Mouse (Mus musculus): ENCODE measurements at regions not wholly inside any gene's neighbourhood (a gene's known extent, or its start where the extent isn't known, plus 50 kb on each side); places are given as distances from the start of the nearest gene placed in this dataset.
A peak's percentile ranks its signal among the peaks of the same experiment; 100 is the strongest.

GRCm38 (mm10) chr13:116017886-116018285 lies 291.6 kb downstream of the Isl1 start:
- peak; percentile 66 for DNase-seq (ENCODE audit: low read depth)

DNA sequence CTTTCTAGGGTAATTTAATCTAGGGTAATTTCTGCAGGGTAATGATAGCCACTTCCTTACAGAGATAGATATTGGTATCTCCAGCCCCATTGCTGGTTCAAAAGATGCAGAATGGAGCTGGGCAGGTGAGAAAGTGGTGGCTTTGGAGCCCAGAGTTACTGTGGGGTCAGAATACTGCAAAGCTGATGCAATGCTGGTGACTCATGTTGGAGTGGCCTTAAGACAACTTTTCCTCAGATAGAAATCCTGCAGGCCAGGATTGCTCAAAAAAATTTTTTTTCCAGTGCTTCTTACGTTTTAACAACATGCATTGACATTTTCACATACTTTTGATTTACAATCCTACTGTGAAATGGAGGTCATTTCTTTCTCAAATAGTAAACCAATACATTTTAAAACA lies 305.8 kb downstream of the Isl1 start:
- peak; percentile 61 for DNase-seq (ENCODE audit: low read depth)

GRCm38 (mm10) chr13:116002391-116002899 lies 307.0 kb downstream of the Isl1 start:
- peak; percentile 84 for DNase-seq (ENCODE audit: low read depth)

DNA sequence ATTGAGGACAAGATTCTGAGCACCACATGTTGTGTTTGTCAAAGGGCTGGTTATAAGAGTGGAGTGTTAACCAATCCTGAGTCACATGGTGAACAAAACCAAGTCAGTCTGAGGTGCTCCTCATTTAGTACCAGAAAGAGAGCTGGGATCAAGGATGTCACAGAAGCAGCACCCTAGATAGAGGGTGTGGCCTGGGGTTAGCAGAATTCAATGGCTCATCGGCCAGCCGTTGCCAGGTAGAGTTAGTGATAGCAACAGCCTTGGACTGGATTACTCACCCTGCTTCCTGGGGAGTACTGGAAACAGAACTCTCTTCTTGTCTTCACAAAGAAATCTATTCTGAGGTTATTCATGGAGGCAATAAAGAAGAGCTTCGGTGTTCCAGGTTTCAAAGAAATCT lies 318.9 kb downstream of the Isl1 start:
- no peak for DNase-seq (ENCODE audit: low read depth)

DNA sequence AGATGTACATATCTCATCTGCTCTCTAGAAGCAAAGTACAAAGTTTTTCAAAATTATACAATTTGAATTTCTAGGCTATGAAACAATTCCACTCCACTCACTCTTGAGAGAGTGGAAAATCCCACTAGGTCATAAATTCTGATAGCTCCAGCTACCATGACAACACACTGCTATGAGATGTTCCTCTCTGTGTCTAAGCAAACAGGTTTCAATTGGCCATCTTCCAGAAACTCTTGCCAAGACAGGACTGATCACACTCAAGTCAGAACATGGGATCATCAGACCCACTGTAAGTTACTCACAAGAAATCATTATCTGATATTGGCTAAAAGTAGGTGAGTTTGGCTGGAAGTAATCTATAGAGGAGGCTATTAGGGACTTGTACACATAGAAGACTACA lies 320.4 kb downstream of the Isl1 start:
- DNase-seq (ENCODE audit: low read depth): peak; percentile 9

- DNase-seq (ENCODE audit: low read depth): peak; percentile 23
Measured at GRCm38 (mm10) chr13:115986282-115986681, 323.2 kb downstream of the Isl1 start.

DNA sequence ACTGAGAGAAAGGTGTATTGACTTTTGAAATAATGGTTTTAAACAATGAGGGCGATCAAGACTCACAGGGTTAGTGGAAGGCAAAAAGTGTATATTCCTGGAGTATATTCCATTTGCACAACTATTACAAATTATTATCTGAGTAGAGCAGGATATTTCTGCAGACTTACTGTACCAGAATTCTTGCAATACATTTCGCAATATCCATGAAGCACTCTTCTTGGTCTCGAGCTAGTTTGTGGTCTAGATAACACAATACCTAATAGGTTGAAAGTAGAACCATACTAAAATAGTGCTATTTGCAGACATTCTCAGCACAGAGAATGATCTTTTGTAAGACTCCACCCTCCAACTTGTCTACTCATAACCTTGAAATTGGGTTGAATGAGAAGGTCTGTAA lies 323.8 kb downstream of the Isl1 start:
- peak; percentile 6 for DNase-seq (ENCODE audit: low read depth)

DNA sequence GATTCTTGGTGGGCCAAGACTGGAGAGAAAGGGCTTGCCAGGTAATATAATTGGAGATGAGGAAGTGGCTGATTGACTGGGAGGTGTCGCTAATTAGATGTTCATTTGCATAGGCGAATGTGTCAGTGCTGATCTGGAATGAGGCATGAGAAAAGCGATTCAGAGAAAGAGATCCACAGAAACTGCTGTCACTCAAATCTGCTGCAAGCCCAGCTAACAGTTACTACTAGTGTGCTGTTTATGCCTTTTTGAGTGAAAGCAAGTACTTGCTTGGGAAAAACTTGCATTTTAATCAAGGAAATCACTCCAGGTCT lies 331.6 kb downstream of the Isl1 start:
- no peak for DNase-seq (ENCODE audit: low read depth)

DNA sequence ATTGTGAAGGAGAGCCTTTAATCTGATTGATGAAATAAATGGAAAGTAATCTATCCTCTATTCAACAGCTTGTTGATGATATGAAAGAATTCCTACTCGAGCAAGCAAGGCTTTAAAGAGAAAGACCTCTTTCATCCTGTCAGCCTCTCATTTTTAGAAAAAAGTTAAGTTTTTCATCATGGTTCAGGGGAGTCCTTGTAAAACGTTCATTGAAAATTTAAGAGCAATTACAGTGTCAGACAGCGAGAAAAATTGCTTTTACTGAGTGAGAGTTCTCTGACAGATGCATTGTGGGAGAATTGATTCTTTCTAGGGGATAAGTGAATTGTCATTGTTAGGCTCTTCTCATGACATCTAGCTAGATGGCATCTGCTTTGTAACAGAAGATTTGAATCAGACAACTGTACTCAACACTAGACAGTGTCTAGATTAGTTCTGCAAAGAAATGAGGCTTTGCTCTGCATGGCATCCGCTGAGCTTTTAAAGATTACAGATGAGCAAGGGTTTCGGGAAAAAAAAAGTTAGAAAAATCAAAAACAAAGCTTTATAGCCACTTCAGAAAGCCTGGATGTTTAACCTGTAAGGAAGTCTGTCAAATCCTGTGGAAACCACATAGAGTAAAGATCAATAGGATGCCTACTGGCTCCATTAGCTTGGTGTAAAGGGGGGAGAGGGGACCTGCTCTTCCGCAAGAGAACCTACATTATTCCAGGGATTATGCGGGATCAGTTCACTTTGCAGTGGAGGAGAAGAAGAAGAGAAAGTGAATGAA lies 332.2 kb downstream of the Isl1 start:
- no peak for DNase-seq (ENCODE audit: low read depth)

Data from NIH3T3 (cell line).